Mouse (Mus musculus): ENCODE data around the gene Mettl2.
"Not testable (repeated sequence)": the region's sequence is repeated elsewhere in the genome, so short reads cannot be mapped to it uniquely, and the experiment has no call there.

Gene Mettl2

GRCm38 (mm10) chr11:105125735-105126519, at the start of gene Mettl2:
Gene Mettl2, plus strand, starts transcription at chr11:105126425.
- DNase-seq (ENCODE audit: low read depth) = peak; percentile 86

- not testable (repeated sequence) for DNase-seq (ENCODE audit: low read depth)
Observed at GRCm38 (mm10) chr11:105112448-105112847, 13.8 kb upstream of the Mettl2 start.

- DNase-seq (ENCODE audit: low read depth) = no peak
Observed at GRCm38 (mm10) chr11:105117814-105118213, 8.4 kb upstream of the Mettl2 start.

GRCm38 (mm10) chr11:105120551-105121061, 5.6 kb upstream of the Mettl2 start:
- DNase-seq (ENCODE audit: low read depth) = no peak

- not testable (repeated sequence) for DNase-seq (ENCODE audit: low read depth)
Observed at GRCm38 (mm10) chr11:105121792-105122191, 4.4 kb upstream of the Mettl2 start.

GRCm38 (mm10) chr11:105123986-105124385, 2.2 kb upstream of the Mettl2 start:
- peak; percentile 69 for DNase-seq (ENCODE audit: low read depth)

GRCm38 (mm10) chr11:105126520-105127029, 350 bp downstream of the Mettl2 start:
- no peak for DNase-seq (ENCODE audit: low read depth)

GRCm38 (mm10) chr11:105135692-105136091, 9.5 kb downstream of the Mettl2 start:
- no peak for DNase-seq (ENCODE audit: low read depth)

GRCm38 (mm10) chr11:105137255-105137654, 11.0 kb downstream of the Mettl2 start:
- not testable (repeated sequence) for DNase-seq (ENCODE audit: low read depth)

GRCm38 (mm10) chr11:105140512-105140911, 14.3 kb downstream of the Mettl2 start:
- not testable (repeated sequence) for DNase-seq (ENCODE audit: low read depth)

- DNase-seq (ENCODE audit: low read depth) = no peak
Observed at GRCm38 (mm10) chr11:105141115-105141514, 14.9 kb downstream of the Mettl2 start.

- DNase-seq (ENCODE audit: low read depth) = no peak
Observed at GRCm38 (mm10) chr11:105143564-105143963, 17.3 kb downstream of the Mettl2 start.

GRCm38 (mm10) chr11:105144084-105144483, 17.9 kb downstream of the Mettl2 start:
- no peak for DNase-seq (ENCODE audit: low read depth)

GRCm38 (mm10) chr11:105144508-105145210, 18.4 kb downstream of the Mettl2 start:
- no peak for DNase-seq (ENCODE audit: low read depth)

GRCm38 (mm10) chr11:105145211-105145610, 19.0 kb downstream of the Mettl2 start:
- no peak for DNase-seq (ENCODE audit: low read depth)

- no peak for DNase-seq (ENCODE audit: low read depth)
Observed at GRCm38 (mm10) chr11:105146593-105146992, 20.4 kb downstream of the Mettl2 start, which contains the start of gene Gm10842. Gene Gm10842, plus strand, starts transcription at chr11:105146893.

- DNase-seq (ENCODE audit: low read depth) = no peak
Observed at GRCm38 (mm10) chr11:105149353-105149752, 23.1 kb downstream of the Mettl2 start.

- DNase-seq (ENCODE audit: low read depth) = peak; percentile 44
Observed at GRCm38 (mm10) chr11:105149766-105150165, 23.5 kb downstream of the Mettl2 start.

- peak; percentile 18 for DNase-seq (ENCODE audit: low read depth)
Observed at GRCm38 (mm10) chr11:105150691-105151090, 24.5 kb downstream of the Mettl2 start.

GRCm38 (mm10) chr11:105151226-105152016, 25.2 kb downstream of the Mettl2 start:
- DNase-seq (ENCODE audit: low read depth) = peak; percentile 48

- DNase-seq (ENCODE audit: low read depth) = no peak
Observed at GRCm38 (mm10) chr11:105152017-105152300, 25.7 kb downstream of the Mettl2 start.

GRCm38 (mm10) chr11:105152357-105152899, 26.2 kb downstream of the Mettl2 start:
- no peak for DNase-seq (ENCODE audit: low read depth)
